Mouse (Mus musculus) heart, postnatal 25 days (tissue): Measurements from ENCODE around the gene Olfr1382. TPM values are rescaled to one million over a fixed set of nuclear protein-coding genes. Genes with fewer than 3 reads are reported as not detected.
"Not testable (repeated sequence)": the region's sequence is repeated elsewhere in the genome, so short reads cannot be mapped to it uniquely, and the experiment has no call there.

Source experiments
- DNase-seq: peaks from one replicate; pipeline ENCODE4 v3.0.0; 2022; ENCODE audit warnings: low spot score
- intact Hi-C: fragments of 180-260 bp; cut with DNase I; formaldehyde crosslinking; loops from one replicate; pipeline ENCODE4 v1.15.1; 2025
- total RNA-seq, 2 experiments: library from RNA; stranded (reverse); gene quantifications; 2 replicates each; pipeline ENCODE4 v1.2.3; 2021

The Olfr1382 gene
- total RNA-seq, result not detected

DNA sequence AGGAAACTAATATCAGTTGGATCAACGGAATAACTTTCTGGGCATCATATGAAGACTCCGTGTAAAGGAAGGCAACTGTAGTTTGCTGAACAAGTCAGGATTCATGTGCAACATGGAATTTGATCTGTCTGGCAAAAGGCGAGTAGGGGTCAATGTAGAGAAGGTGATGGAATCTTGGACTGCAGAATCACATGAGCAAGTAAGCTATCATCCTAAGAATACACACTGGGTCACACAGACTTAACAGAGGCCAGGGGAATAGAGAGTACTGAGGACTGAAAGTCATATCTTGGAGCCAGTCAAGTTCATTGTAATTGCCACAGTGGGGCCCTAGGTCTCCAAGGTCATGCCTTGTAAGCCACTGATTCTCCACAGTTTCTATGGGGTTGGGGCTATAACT is at the start of gene Olfr1382:
TSS of gene Olfr1382 (plus strand) at position 301 of the 400 bp plus-strand sequence.
- intact Hi-C loops, result no loop called here
- no peak for DNase-seq

DNA sequence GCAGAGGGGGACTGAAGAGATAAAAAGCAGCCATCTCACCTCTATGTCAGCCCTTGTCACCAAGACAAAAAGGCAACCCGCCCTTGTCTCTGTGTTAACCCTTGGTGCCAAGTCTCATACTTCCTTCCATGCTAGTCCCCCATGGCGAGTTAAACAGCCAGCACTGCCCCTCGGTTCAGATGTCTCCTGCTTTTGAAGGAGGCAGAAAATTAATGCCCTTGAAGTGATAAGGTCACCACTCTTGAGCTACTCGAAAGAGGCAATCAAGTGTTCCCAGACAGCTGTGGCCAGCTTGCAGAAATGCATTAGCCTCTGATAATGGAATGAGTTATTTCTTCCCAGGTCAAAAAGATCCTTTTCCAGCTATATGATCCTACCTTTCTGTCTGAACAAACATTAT is 42.1 kb upstream of the Olfr1382 start:
- DNase-seq, result no peak
- intact Hi-C loops, result no loop called here

DNA sequence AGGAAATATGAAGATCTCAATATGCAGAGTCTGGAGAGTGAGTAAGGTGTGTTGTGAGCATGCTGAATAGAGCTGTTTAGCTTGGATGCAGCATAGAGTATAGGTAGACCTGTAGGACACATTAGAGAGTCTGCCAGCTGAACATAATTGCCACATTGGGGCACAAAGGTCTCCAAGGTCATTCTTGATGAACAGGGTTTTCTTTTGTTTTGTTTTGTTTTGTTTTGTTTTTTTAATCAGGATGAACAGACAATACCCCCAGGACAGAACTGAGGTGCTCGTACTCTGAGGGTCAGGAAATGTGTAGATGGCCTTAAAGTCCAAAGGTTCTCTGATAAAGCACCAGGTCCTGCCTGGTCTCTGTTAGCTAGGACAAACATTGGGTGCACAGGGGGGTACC is 39.3 kb upstream of the Olfr1382 start, which contains the start of gene Olfr1385:
TSS of gene Olfr1385 (plus strand) at position 301 of the 400 bp plus-strand sequence.
- DNase-seq, intact Hi-C loops: not testable (repeated sequence)

DNA sequence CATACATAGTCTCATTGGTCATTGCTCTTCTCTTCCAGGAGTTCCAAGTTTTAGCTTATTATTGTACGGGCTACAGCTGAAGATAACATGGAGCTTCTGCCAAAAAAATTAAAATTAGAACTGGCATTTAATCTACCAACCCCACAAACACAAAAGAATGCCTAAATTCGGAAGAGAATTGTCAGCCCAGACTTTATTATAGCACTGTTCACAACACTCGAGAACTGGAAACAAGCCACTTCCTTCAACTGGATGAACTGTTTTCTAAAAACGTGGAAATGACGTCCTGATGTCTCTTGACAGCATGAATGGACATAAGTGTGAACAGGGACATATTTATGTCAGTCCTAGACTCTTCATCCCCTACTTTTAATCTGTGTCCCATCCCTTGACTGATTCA is 10.0 kb upstream of the Olfr1382 start:
- DNase-seq, result no peak
- intact Hi-C loops, result no loop called here

DNA sequence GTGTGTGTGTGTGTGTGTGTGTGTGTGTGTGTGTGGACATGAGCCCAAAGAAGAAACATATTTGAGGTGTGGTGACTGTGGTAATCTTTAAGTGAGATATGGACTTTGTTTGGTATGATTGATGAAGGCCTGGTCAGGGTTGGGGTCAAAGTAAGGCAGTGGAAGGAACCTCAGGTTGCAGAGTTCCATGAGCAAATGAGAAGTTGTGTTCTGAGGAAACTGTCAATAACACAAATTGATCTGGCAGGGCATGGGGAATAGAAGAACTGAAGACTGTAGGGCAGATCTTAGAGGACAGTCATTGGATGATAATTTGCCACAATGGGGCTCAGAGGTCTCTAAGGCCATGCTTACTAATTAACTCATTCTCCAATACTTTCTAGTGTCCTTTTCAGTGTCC is 8.7 kb upstream of the Olfr1382 start, which contains the start of gene Olfr1383:
TSS of gene Olfr1383 (plus strand) at position 301 of the 400 bp plus-strand sequence.
- intact Hi-C loops, result no loop called here
- no peak for DNase-seq

DNA sequence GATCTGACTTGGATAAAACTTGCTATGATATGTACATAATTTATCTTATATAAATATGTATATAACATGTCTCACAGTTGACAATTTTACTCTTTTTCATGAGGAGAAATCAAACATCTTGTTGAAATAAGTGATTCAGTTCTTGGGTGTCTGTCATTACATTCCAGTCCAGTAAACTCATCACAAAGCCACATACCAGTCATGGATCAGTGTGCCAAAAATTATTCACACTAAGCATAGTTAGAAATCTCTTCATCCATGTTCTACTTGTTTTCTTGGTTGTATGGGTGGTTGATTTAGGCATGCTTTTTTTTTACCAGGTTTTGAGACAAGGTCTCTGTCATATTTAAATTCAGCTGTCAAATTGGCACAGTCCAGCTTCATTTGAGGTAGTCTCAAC is 4.7 kb downstream of the Olfr1382 start:
- intact Hi-C loops, result loop anchor here (10.0 kb wide), 1 partner anchor 348 kb away; the partner anchor contains the start of gene Btnl9
- no peak for DNase-seq

DNA sequence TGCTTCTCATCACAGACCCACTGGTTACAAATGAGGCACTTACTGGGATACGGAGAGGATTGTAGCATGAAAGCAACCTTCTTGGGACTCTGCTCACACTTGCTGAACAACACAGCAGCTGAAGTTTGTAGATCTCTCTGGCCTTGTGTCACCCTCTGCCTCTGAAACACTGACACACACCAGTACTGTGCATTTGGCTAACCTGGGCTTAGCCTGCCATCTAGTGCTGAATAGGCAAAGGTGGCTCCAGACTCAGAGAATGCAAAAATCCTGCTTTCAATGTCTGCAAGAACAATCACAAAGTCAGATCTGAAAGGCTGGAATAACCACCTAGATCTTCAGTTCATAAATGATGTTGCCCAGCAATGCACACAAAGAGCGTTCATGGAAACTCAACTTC is 8.6 kb downstream of the Olfr1382 start:
- not testable (repeated sequence) for DNase-seq
- intact Hi-C loops, result loop anchor here (10.0 kb wide), 1 partner anchor 352 kb away; the partner anchor contains the start of gene Btnl9

DNA sequence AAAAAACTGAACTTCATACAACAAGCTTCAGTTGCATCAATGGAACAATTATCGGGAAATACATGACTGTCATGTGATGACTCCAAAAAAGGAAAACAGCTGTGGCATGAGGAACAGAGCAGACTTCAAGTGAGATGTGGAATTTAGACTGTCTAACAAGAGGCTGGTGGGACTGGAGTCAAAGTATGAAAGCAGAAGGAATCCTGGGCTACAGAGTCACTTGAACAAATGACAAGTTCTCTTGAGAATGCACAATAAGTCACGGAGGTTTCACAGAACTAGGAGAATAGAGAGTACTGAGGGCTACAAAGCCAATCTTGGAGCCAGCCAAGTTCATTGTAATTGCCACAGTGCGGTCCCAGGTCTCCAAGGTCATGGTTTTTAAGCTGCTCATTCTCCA is 15.1 kb downstream of the Olfr1382 start, which contains the start of gene Olfr1381:
TSS of gene Olfr1381 (plus strand) at position 301 of the 400 bp plus-strand sequence.
- DNase-seq, intact Hi-C loops: not testable (repeated sequence)

DNA sequence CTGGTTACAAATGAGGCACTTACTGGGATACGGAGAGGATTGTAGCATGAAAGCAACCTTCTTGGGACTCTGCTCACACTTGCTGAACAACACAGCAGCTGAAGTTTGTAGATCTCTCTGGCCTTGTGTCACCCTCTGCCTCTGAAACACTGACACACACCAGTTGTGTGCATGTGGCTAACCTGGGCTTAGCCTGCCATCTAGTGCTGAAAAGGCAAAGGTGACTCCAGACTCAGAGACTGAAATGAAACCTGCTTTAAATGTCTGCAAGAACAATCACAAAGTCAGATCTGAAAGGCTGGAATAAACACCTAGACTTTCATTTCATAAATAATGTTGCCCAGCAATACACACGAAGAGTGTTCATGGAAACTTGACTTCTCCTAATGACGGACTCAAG is 26.0 kb downstream of the Olfr1382 start:
- DNase-seq, intact Hi-C loops: not testable (repeated sequence)

DNA sequence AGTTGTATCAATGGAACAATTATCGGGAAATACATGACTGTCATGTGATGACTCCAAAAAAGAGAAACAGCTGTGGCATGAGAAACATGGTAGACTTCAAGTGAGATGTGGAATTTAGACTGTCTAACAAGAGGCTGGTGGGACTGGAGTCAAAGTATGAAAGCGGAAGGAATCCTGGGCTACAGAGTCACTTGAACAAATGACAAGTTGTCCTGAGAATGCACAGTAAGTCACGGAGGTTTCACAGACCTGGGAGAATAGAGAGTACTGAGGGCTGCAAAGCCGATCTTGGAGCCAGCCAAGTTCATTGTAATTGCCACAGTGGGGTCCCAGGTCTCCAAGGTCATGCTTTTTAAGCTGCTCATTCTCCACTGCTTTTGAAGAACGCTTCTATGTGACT is 28.5 kb downstream of the Olfr1382 start, which contains the start of gene Olfr1380:
TSS of gene Olfr1380 (plus strand) at position 301 of the 400 bp plus-strand sequence.
- intact Hi-C loops, DNase-seq: not testable (repeated sequence)

DNA sequence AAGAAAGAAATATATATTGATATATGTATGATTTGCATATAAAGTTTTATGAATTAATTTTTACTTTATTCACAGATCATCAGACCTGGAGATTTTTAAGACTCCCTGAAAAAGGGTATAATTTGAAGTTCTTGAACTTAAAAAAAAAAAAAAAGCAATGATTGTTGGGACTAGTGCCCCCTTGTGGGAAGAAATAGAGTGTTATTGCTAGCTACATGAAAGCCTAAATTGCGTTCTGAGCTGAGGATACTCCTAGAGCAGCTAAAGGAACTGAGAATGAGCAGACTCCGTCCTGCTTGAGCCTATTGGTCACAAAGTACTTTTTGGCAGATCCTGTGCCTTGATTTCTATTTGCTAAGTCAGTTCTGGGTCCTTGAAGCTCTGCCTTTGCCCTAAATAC is 47.0 kb downstream of the Olfr1382 start:
- intact Hi-C loops, DNase-seq: not testable (repeated sequence)

DNA sequence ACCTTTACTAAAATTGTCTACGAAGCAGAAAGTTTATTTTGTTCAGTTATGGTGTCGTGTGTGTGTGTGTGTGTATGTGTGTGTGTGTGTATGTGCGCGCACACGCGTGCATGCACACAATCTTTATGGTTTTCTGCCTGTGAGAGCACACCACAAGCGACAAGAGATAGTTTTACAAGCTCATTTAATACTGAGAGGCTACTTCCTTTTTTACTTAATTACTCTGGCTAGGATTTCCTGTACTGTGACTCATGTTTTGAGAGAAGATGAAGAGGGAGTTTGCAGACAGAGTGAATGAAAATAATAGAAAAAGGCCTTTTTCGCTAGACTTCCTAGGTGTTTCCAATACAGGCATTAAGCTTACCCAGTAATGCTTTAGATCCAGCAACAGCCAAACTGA is 52.4 kb downstream of the Olfr1382 start:
- DNase-seq, intact Hi-C loops: not testable (repeated sequence)

Other genes with a start within 250 kb of the Olfr1382 start
- gene Olfr1393, start 249.9 kb upstream of the Olfr1382 start, total RNA-seq, result under 1 TPM; 0.10 to 0.11 TPM
- gene Olfr1392, start 243.0 kb upstream of the Olfr1382 start, total RNA-seq, result not detected
- not detected for gene Olfr10, start 223.5 kb upstream of the Olfr1382 start, total RNA-seq
- gene Olfr1391, start 205.5 kb upstream of the Olfr1382 start, total RNA-seq, result not detected
- not detected for gene Olfr1390, start 193.1 kb upstream of the Olfr1382 start, total RNA-seq
- not detected for gene Olfr1389, start 105.2 kb upstream of the Olfr1382 start, total RNA-seq
- gene Olfr1388, start 91.6 kb upstream of the Olfr1382 start, total RNA-seq, result under 1 TPM; 0.13 to 0.14 TPM
- under 1 TPM; 0.06 to 0.10 TPM for gene Olfr1387, start 72.9 kb upstream of the Olfr1382 start, total RNA-seq
- gene Olfr1386, start 63.2 kb upstream of the Olfr1382 start, total RNA-seq, result not detected
- not detected for gene Olfr1385, start 39.2 kb upstream of the Olfr1382 start, total RNA-seq
- gene Olfr1384, start 21.5 kb upstream of the Olfr1382 start, total RNA-seq, result not detected
- gene Olfr1383, start 8.6 kb upstream of the Olfr1382 start, total RNA-seq, result under 1 TPM; 0.52 to 0.59 TPM
- not detected for gene Olfr1381, start 15.2 kb downstream of the Olfr1382 start, total RNA-seq
- gene Olfr1380, start 28.6 kb downstream of the Olfr1382 start, total RNA-seq, result not detected
- gene Flt4, start 81.0 kb downstream of the Olfr1382 start, total RNA-seq, result 10 to 100 TPM; 11.2 to 11.7 TPM
- 1 to 10 TPM; 1.2 to 1.4 TPM for gene Scgb3a1, start 135.4 kb downstream of the Olfr1382 start, total RNA-seq
- gene Cnot6, start 184.5 kb downstream of the Olfr1382 start, total RNA-seq, result 10 to 100 TPM; 20.9 to 25.0 TPM